Mouse (Mus musculus) kidney, adult 8-10 months (tissue): ENCODE measurements around the gene Ramp3.
A peak's percentile ranks its signal among the peaks of the same experiment; 100 is the strongest.

ENCODE experiments used
- DNase-seq, 2 experiments: peaks; one replicate each; pipeline ENCODE4 v3.0.0; 2022

The Ramp3 gene

DNA sequence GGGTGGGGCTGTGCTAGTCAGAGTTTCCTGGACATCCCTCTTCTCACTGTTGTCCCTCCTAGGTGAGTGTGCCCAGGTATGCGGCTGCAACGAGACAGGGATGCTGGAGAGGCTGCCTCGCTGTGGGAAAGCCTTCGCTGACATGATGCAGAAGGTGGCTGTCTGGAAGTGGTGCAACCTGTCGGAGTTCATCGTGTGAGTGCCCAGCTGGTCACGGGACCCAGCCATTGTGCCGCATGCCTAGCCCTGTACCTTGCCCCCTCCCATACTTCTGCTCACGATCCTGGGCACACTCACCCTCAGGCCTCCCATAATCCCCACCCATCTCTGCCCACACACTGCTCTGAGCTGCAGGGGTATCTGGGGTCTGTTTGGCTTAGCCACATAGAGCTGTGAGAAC is 16.4 kb downstream of the Ramp3 start:
- no peak for DNase-seq

DNA sequence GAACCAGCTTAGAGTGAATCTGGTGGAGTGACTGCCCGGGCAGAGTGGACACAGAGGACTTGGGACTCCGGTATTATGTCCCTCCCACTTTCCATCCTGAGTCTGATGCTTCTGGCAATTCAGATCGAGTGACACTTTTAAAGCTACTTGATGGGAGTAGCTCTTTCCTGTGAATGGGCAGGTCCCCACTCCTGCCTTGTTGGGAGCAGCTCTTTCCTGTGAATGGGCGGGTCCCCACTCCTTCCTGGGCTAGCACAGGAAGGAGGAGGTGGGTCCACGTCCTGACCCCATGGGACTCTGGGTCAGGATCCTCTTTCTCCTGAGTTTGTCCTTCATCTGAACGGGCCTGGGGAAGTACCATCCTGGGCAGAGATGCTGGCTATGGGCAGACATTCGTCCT is 17.1 kb downstream of the Ramp3 start:
- peak; percentile 49 to 66 for DNase-seq

- DNase-seq = peak in 1 of 2 experiments; percentile 55
Measured at GRCm38 (mm10) chr11:6676641-6677040, 18.3 kb downstream of the Ramp3 start.

DNA sequence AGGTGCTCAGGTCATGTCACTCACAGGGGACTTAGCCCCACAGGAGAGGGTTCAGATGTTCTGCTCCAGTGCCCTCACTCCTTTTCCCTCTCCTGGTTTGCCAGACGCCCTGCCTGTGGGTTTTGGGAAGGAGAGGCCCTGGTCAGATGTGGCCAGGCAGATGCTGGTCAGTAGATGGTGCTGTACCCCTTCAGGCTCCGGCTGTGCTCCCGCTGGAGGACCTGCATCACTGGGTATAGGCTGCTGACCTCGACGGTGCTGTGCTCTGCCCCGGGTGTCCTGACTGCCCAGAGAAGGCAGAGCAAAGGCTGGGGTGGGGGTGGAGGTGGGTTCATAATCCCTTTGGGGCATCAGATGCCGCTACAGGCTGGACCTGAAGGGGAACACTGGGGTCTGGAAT is 19.2 kb downstream of the Ramp3 start:
- DNase-seq = peak; percentile 36 to 55

DNA sequence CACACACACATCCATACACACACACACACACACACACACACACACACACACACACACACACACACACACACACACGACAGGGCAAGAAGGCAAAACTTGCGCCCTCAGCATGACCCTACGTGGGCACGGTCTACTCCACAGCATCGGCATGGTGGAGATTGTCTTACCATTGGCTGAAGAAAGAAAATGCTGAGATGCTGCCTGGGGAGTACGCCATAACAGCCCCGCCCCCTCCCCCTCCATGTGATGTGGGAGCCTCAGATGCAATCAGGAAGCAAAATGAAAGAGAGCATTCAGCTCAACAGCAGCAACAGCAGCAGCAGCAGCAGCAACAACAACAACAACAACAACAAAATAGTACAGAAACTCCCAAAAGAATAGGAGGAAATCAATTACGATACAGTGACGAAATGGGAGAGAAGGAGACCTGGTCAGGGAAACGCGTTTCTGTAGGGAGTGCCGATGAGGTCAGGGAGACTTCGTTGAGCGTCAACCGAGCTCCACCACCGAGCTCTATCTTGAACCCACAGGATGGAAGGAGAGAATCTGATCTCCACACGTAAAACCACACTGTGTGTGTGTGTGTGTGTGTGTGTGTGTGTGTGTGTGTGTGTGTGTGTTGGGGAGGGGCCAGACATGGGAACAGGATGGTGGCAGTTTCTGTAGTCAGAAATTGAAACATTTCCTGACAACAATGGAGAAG is 21.5 kb downstream of the Ramp3 start:
- DNase-seq = no peak

GRCm38 (mm10) chr11:6680397-6680818 is 22.1 kb downstream of the Ramp3 start:
- peak; percentile 79 to 82 for DNase-seq

- DNase-seq = no peak
Measured at GRCm38 (mm10) chr11:6684741-6685140, 26.4 kb downstream of the Ramp3 start.

DNA sequence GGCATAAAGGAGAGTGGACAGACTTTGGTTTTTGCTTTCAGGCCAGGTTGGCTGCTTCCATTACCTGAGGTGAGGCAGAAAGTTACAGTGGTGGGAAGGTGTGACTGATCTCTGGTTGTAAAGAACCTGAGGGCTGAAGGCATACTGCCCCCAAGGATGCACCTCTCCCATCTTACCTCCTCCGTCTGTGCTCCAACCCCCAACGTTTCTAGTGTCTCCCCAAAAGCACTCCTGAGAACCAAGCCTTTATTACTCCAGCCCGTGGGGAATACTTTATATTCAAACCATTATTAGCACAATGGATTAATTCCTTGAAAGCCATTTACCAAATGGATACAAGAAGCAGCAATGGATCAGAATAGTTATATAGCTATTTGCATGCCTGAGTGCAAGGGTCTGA is 30.6 kb downstream of the Ramp3 start:
- DNase-seq = no peak

GRCm38 (mm10) chr11:6692341-6692740 is 34.0 kb downstream of the Ramp3 start:
- no peak for DNase-seq

GRCm38 (mm10) chr11:6694114-6694513 is 35.8 kb downstream of the Ramp3 start:
- DNase-seq = no peak

- DNase-seq = peak in 1 of 2 experiments; percentile 45
Measured at GRCm38 (mm10) chr11:6695176-6695575, 36.9 kb downstream of the Ramp3 start.

GRCm38 (mm10) chr11:6696551-6696950 is 38.2 kb downstream of the Ramp3 start:
- no peak for DNase-seq

DNA sequence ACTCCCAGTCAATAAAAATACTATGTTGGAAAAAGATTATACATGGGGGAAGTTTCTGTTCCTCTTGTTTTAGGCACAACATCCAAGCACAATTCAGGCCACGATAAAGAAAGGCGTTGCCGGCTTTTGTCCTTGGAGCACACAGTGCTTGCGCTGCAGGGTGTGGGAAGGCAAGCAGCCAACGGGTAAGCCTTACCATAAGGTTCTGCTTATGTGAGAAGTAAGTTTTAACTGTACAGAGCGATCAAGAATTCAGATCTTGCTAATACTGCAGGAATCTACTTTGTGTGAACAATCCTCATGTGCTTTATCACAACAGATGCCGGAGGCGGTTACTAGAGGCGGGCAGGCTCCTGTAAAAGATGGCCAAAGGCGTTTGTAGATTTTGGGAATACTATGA is 39.4 kb downstream of the Ramp3 start:
- no peak for DNase-seq

DNA sequence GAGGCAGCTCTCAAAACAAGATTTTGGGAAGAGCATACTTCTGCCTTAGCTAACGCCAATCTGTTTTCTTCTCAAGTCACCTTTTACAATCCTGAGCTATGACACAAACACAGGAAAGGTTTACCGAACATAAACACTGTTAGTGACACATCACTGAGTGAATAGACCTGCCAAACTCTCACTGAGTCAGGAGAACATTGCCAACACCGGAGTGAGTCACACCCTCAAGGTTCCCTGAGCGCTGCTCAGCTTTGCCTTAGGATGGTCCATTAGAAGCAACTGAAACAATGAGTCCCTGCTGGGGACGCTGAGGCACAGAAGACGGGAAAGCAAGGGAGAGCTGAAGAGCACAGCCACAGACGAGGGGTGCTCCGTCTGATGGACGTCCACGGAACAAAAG is 40.0 kb downstream of the Ramp3 start:
- DNase-seq = no peak

GRCm38 (mm10) chr11:6702258-6702657 is 43.9 kb downstream of the Ramp3 start:
- DNase-seq = no peak

GRCm38 (mm10) chr11:6704851-6705250 is 46.5 kb downstream of the Ramp3 start:
- no peak for DNase-seq

- DNase-seq = no peak
Measured at GRCm38 (mm10) chr11:6705516-6705915, 47.2 kb downstream of the Ramp3 start.

GRCm38 (mm10) chr11:6706796-6707195 is 48.5 kb downstream of the Ramp3 start:
- DNase-seq = no peak

DNA sequence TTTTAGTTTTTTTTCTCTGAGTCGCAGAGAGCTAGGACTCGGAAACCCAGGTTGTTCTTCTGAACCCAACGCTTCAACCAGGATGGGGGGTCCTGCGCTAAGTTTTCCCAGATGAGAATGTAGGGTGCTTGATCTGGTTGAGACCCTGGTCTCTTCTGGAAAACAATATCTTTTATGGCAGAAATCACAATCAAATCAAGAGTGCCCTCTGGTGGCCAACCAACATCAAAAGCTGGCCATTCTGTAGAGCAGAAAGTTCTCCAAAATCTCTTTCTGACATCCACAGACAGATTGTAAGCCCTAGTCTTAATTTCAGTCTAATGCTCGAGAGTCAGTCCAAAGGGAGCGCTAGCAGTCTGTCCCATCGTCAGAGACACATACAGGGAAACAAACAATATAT is 50.1 kb downstream of the Ramp3 start:
- DNase-seq = peak in 1 of 2 experiments; percentile 5

DNA sequence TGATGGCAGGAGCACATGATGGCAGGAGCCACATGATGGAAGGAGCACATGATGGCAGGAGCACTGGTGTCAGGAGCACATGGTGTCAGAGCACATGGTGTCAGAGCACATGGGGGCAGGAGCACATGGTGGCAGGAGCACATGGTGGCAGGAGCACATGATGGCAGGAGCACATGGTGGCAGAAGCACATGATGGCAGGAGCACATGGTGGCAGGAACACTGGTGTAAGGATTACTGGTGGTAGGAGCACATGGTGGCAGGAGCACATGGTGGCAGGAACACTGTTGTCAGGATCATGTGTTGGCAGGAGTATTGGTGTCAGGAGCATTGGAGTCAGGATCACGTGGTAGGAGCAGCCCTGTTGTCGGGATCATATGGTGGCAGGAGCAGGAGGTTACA is 52.1 kb downstream of the Ramp3 start:
- no peak for DNase-seq

- no peak for DNase-seq
Measured at GRCm38 (mm10) chr11:6720746-6721145, 62.4 kb downstream of the Ramp3 start.

DNA sequence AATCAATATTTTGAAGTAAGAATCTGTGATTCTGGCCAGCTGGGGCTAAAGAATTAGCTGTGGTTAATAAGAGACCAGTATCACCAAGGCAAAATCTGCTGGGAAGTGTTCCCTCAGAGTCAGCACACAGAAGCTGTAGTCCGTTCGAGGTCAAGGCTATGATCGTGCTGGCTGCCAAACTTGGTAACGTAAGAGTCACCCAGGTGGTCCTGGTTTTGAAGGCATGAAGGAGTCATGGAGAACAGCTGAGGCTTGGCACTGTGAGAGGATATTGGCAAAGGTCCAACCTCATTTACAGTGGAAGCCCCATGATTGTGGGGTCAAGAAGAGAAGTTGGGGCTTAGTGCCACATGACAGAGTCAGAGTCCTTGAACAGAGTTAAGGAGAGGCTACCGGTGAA is 68.6 kb downstream of the Ramp3 start:
- no peak for DNase-seq
